Mouse (Mus musculus): Measurements from ENCODE around the gene Mif. TPM values are rescaled to one million over a fixed set of nuclear protein-coding genes. Genes with fewer than 3 reads are reported as not detected.

Mif gene
- polyA plus RNA-seq, 1 experiment from 2014 or later, result 3,244 TPM

DNA sequence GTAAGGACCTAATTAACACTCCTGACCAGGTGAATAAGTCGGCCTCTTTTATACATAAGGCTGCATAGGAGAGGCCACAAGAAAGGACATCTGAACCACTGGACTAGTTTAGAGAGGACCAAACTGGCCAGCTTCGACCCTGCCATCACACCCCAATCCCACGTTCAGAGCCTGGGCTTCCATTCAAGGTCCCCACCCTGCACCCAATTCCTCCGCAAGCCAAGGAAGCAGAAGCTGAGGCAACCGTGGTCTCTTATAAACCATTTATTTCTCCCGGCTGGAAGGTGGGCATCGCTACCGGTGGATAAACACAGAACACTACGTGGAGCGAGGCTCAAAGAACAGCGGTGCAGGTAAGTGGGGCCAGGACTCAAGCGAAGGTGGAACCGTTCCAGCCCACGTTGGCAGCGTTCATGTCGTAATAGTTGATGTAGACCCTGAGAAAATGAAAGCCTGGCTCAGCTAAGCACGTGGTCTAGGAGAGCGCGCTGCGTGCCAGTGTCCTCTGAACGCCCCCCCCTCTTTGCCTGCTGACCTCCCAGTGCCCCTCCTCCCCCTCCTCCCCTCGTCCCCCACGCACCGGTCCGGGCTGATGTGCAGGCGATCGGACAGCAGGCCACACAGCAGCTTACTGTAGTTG is 813 bp downstream of the Mif start:
- no peaks in the 10 kb centered on the region for H3K27me3 ChIP-seq (ENCODE audit: insufficient read depth, poor library complexity, severe bottlenecking)
- peaks cover 39% of the 10 kb centered on the region for H3K4me1 ChIP-seq
- 2% methylated on average over 27 of the region's 27 CpGs for WGBS
- peak overlapping the region; percentile 100 for H3K27ac ChIP-seq
- peaks cover 29% of the 10 kb centered on the region for H3K36me3 ChIP-seq
- peak overlapping the region; percentile 88 for H3K4me3 ChIP-seq
- DNase-seq (ENCODE audit: low spot score), result peak; percentile 89
- no peaks in the 10 kb centered on the region for H3K9me3 ChIP-seq

- H3K36me3 ChIP-seq, result peaks cover 29% of the 10 kb centered on the region
- peaks cover 39% of the 10 kb centered on the region for H3K4me1 ChIP-seq
- 93% methylated on average over 4 of the region's 4 CpGs for WGBS
- no peak for DNase-seq (ENCODE audit: low spot score)
- 0 out of 2 replicates have a peak overlapping the region, but pooled peaks have one; percentile 1 for H3K4me3 ChIP-seq
- H3K27ac ChIP-seq, result no peak overlapping the region
- H3K9me3 ChIP-seq, result no peaks in the 10 kb centered on the region
- no peaks in the 10 kb centered on the region for H3K27me3 ChIP-seq (ENCODE audit: insufficient read depth, poor library complexity, severe bottlenecking)
Measured at GRCm38 (mm10) chr10:75857598-75857997, 2.4 kb downstream of the Mif start.

DNA sequence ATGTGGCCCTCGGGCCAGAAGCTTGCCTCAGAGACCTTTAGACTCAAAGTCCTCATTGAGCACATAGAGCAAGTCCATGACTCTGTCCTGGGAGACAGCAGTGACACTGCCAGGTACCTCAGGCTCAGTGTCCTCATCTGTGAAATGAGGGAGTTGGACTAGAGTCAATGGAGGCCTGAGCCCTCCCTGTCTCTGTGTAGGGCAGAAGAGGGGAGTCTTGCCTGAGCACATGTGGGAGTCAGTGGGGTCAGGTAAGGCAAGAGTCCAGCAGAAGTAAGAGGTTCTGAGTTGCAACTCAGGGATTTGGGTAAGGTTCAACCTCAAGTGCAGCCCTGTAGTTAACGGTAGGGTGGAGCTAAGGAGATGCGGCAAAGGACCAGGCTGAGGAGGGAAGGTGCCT is 3.1 kb downstream of the Mif start:
- Histone ChIP-seq H3K36me3 (peaks cover 29% of the 10 kb centered on the region), H3K4me1 (peaks cover 39% of the 10 kb centered on the region), H3K9me3 (no peaks in the 10 kb centered on the region), H3K27me3 (ENCODE audit: insufficient read depth, poor library complexity, severe bottlenecking) (no peaks in the 10 kb centered on the region), H3K27ac (no peak overlapping the region), H3K4me3 (no peak overlapping the region)
- WGBS, result 79% methylated on average over 3 of the region's 3 CpGs
- DNase-seq (ENCODE audit: low spot score), result no peak

DNA sequence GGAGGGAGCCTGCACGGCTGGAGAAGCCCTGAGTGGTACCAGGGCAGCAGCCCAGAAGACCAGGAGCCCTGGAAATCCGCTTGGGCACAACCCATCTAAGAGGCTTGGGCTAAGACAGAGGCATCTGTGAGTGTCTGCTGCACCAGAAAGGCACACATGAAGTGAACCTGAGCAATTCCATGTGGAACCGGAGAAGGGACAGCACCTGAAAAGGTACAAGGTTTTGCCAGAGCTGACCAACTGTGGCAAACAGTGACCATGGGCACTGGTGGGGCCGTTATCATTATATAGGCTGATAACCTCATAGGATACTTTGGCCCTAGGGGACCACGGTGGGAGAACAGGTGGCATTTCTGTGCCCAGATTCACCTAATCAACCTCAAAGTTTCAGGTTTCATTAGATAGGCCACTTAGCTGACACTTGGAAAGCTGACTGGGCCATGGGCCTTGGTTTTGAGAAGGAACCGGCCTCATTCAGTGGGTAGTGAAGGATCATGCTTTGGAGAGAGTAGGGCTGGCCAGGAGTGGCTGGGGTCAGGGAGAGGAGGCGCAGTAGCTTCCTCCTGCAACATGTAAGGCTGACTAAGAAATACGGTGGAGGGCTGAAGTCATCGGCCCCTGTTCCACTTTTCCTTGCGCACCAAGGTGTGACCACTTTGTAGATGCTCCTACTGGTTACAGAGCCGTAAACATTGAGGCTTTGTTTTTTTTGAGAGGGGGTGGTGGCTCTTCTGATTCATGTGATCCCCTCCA is 3.7 kb downstream of the Mif start:
- H3K36me3 ChIP-seq, result peaks cover 29% of the 10 kb centered on the region

DNA sequence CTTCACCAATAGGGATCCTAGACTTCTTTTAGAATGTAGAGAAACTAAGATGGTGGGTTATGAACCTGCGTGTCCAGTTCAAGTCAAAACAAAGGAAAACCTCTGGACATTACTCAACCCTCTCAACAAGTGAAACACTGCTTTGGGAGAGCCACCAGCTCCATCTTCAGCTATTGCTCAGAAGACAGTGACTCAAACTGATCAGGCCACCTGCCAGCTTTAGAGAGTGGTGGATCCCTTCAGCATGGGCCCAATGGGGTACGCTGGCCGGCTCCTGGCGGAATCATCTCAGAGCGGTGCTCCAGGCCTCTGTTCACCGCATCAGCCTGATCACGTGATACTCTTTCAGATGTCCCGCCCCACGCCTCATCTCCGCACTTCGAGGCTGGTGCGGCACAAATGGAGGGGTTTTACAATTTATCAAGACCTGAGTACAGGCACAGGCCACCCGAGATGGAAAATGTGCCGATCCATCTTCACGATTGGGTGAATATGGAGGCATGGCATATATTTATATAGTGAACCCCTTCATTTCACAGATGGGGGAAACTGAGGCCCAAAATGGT is 4.5 kb downstream of the Mif start:
- H3K27me3 ChIP-seq (ENCODE audit: insufficient read depth, poor library complexity, severe bottlenecking), result no peaks in the 10 kb centered on the region
- no peak overlapping the region for H3K4me3 ChIP-seq
- H3K9me3 ChIP-seq, result no peaks in the 10 kb centered on the region
- H3K27ac ChIP-seq, result no peak overlapping the region
- WGBS, result 91% methylated on average over 15 of the region's 15 CpGs
- DNase-seq (ENCODE audit: low spot score), result no peak
- H3K36me3 ChIP-seq, result peaks cover 29% of the 10 kb centered on the region
- H3K4me1 ChIP-seq, result peaks cover 32% of the 10 kb centered on the region

More for the DNA sequence above, 3.7 kb downstream of the Mif start:
- 72% methylated on average over 11 of the region's 11 CpGs for WGBS
- no peak for DNase-seq (ENCODE audit: low spot score)
- no peaks in the 10 kb centered on the region for H3K27me3 ChIP-seq (ENCODE audit: insufficient read depth, poor library complexity, severe bottlenecking)
- no peak overlapping the region for H3K4me3 ChIP-seq
- H3K4me1 ChIP-seq, result peaks cover 36% of the 10 kb centered on the region
- no peaks in the 10 kb centered on the region for H3K9me3 ChIP-seq
- H3K27ac ChIP-seq, result no peak overlapping the region

GRCm38 (mm10) chr10:75854791-75855190 is 5.2 kb downstream of the Mif start:
- 78% methylated on average over 6 of the region's 6 CpGs for WGBS

GRCm38 (mm10) chr10:75854096-75854495 is 5.9 kb downstream of the Mif start:
- Histone ChIP-seq H3K4me3 (no peak overlapping the region), H3K27ac (no peak overlapping the region), H3K27me3 (ENCODE audit: insufficient read depth, poor library complexity, severe bottlenecking) (no peaks in the 10 kb centered on the region), H3K9me3 (no peaks in the 10 kb centered on the region), H3K4me1 (peaks cover 27% of the 10 kb centered on the region), H3K36me3 (peaks cover 29% of the 10 kb centered on the region)
- WGBS, result 52% methylated on average over 5 of the region's 5 CpGs
- no peak for DNase-seq (ENCODE audit: low spot score)

More at GRCm38 (mm10) chr10:75854791-75855190, 5.2 kb downstream of the Mif start:
- Histone ChIP-seq H3K36me3 (peaks cover 29% of the 10 kb centered on the region), H3K4me3 (no peak overlapping the region), H3K27ac (no peak overlapping the region), H3K4me1 (peaks cover 29% of the 10 kb centered on the region), H3K9me3 (no peaks in the 10 kb centered on the region), H3K27me3 (ENCODE audit: insufficient read depth, poor library complexity, severe bottlenecking) (no peaks in the 10 kb centered on the region)
- DNase-seq (ENCODE audit: low spot score), result no peak

- Histone ChIP-seq H3K4me1 (peaks cover 21% of the 10 kb centered on the region), H3K27me3 (ENCODE audit: insufficient read depth, poor library complexity, severe bottlenecking) (no peaks in the 10 kb centered on the region), H3K9me3 (no peaks in the 10 kb centered on the region), H3K27ac (no peak overlapping the region), H3K4me3 (no peak overlapping the region), H3K36me3 (peaks cover 26% of the 10 kb centered on the region)
- WGBS, result 29% methylated on average over 10 of the region's 10 CpGs
- peak; percentile 87 for DNase-seq (ENCODE audit: low spot score)
Measured at GRCm38 (mm10) chr10:75853452-75853851, 6.6 kb downstream of the Mif start.

- peaks cover 18% of the 10 kb centered on the region for H3K36me3 ChIP-seq
Measured at GRCm38 (mm10) chr10:75852539-75853125, 7.4 kb downstream of the Mif start.

GRCm38 (mm10) chr10:75851681-75852080 is 8.4 kb downstream of the Mif start:
- Histone ChIP-seq H3K27me3 (ENCODE audit: insufficient read depth, poor library complexity, severe bottlenecking) (no peaks in the 10 kb centered on the region), H3K36me3 (peaks cover 8% of the 10 kb centered on the region; the same call in 1 of the 2 replicates), H3K27ac (no peak overlapping the region), H3K4me3 (no peak overlapping the region), H3K9me3 (no peaks in the 10 kb centered on the region), H3K4me1 (peaks cover 5% of the 10 kb centered on the region; the same call in 1 of the 2 replicates)
- DNase-seq (ENCODE audit: low spot score), result no peak
- 39% methylated on average over 3 of the region's 3 CpGs for WGBS

More at GRCm38 (mm10) chr10:75852539-75853125, 7.4 kb downstream of the Mif start:
- Histone ChIP-seq H3K27me3 (ENCODE audit: insufficient read depth, poor library complexity, severe bottlenecking) (no peaks in the 10 kb centered on the region), H3K4me3 (no peak overlapping the region), H3K4me1 (peaks cover 13% of the 10 kb centered on the region), H3K9me3 (no peaks in the 10 kb centered on the region), H3K27ac (no peak overlapping the region)
- 94% methylated on average over 12 of the region's 12 CpGs for WGBS
- DNase-seq (ENCODE audit: low spot score), result no peak

DNA sequence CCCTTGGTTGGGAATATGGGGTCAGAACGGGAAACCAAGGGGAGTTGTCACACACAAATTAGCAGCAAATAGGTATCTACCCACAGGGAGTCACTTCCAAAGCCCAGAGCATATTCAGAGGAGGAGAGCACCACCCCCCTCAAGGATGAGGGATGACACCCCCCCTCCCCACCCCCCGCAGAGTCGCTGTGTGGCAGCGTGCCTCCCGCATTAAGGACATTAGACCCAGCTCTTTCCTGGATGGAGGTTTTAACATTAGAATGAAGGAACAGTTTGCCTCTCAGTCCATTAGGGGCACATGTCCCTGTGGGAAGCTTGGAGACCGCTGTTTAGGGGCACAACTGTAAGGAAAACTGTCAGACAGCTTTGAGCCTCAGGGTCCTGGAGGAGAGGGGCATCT is 9.0 kb downstream of the Mif start:
- WGBS, result 5% methylated on average over 6 of the region's 6 CpGs
- 0 out of 2 replicates have a peak, but pooled peaks cover 2% of the 10 kb centered on the region for H3K36me3 ChIP-seq
- no peaks in the 10 kb centered on the region for H3K9me3 ChIP-seq
- H3K4me1 ChIP-seq, result peaks cover 5% of the 10 kb centered on the region; the same call in 1 of the 2 replicates
- no peaks in the 10 kb centered on the region for H3K27me3 ChIP-seq (ENCODE audit: insufficient read depth, poor library complexity, severe bottlenecking)
- H3K4me3 ChIP-seq, result no peak overlapping the region
- DNase-seq (ENCODE audit: low spot score), result no peak
- H3K27ac ChIP-seq, result no peak overlapping the region

GRCm38 (mm10) chr10:75848382-75848781 is 11.7 kb downstream of the Mif start:
- no peak overlapping the region for H3K27ac ChIP-seq
- no peaks in the 10 kb centered on the region for H3K9me3 ChIP-seq
- no peaks in the 10 kb centered on the region for H3K27me3 ChIP-seq (ENCODE audit: insufficient read depth, poor library complexity, severe bottlenecking)
- H3K4me1 ChIP-seq, result peaks cover 5% of the 10 kb centered on the region; the same call in 1 of the 2 replicates
- no peak overlapping the region for H3K4me3 ChIP-seq
- no peaks in the 10 kb centered on the region for H3K36me3 ChIP-seq
- no peak for DNase-seq (ENCODE audit: low spot score)
- 20% methylated on average over 3 of the region's 3 CpGs for WGBS
